Mouse (Mus musculus): Measurements from ENCODE around the gene Ythdf1. TPM values are rescaled to one million over a fixed set of nuclear protein-coding genes. Genes with fewer than 3 reads are reported as not detected.
A peak's percentile ranks its signal among the peaks of the same experiment; 100 is the strongest.

The Ythdf1 gene
- total RNA-seq, 2 experiments from 2014 or later, result 58.7 to 62.5 TPM

- DNase-seq (ENCODE audit: extremely low spot score in 1 of 2, low spot score in 1 of 2), result no peak
Observed at GRCm38 (mm10) chr2:180915886-180916433, 4.8 kb downstream of the Ythdf1 start.

- DNase-seq (ENCODE audit: extremely low spot score in 1 of 2, low spot score in 1 of 2), result no peak
Observed at GRCm38 (mm10) chr2:180910928-180911327, 9.8 kb downstream of the Ythdf1 start.

- no peak for DNase-seq (ENCODE audit: extremely low spot score in 1 of 2, low spot score in 1 of 2)
Observed at GRCm38 (mm10) chr2:180905556-180906221, 15.1 kb downstream of the Ythdf1 start.

- DNase-seq (ENCODE audit: extremely low spot score in 1 of 2, low spot score in 1 of 2), result no peak
Observed at GRCm38 (mm10) chr2:180904435-180905208, 16.1 kb downstream of the Ythdf1 start.

- DNase-seq (ENCODE audit: extremely low spot score in 1 of 2, low spot score in 1 of 2), result no peak
Observed at GRCm38 (mm10) chr2:180902086-180902485, 18.7 kb downstream of the Ythdf1 start.

- DNase-seq (ENCODE audit: extremely low spot score in 1 of 2, low spot score in 1 of 2), result no peak
Observed at GRCm38 (mm10) chr2:180897857-180898256, 22.9 kb downstream of the Ythdf1 start.

- peak in 1 of 2 experiments; percentile 42 for DNase-seq (ENCODE audit: extremely low spot score in 1 of 2, low spot score in 1 of 2)
Observed at GRCm38 (mm10) chr2:180896819-180897625, 23.7 kb downstream of the Ythdf1 start.

GRCm38 (mm10) chr2:180895837-180896525, 24.8 kb downstream of the Ythdf1 start:
- peak in 1 of 2 experiments; percentile 24 for DNase-seq (ENCODE audit: extremely low spot score in 1 of 2, low spot score in 1 of 2)

- DNase-seq (ENCODE audit: extremely low spot score in 1 of 2, low spot score in 1 of 2), result peak; percentile 29 to 31
Observed at GRCm38 (mm10) chr2:180895321-180895720, 25.4 kb downstream of the Ythdf1 start.

GRCm38 (mm10) chr2:180894734-180895133, 26.0 kb downstream of the Ythdf1 start:
- peak; percentile 80 to 88 for DNase-seq (ENCODE audit: extremely low spot score in 1 of 2, low spot score in 1 of 2)

- DNase-seq (ENCODE audit: extremely low spot score in 1 of 2, low spot score in 1 of 2), result peak; percentile 47 to 53
Observed at GRCm38 (mm10) chr2:180894029-180894623, 26.6 kb downstream of the Ythdf1 start.

- peak; percentile 37 to 41 for DNase-seq (ENCODE audit: extremely low spot score in 1 of 2, low spot score in 1 of 2)
Observed at GRCm38 (mm10) chr2:180893537-180894028, 27.2 kb downstream of the Ythdf1 start.

- DNase-seq (ENCODE audit: extremely low spot score in 1 of 2, low spot score in 1 of 2), result peak; percentile 83 to 86
Observed at GRCm38 (mm10) chr2:180892841-180893521, 27.8 kb downstream of the Ythdf1 start.

- no peak for DNase-seq (ENCODE audit: extremely low spot score in 1 of 2, low spot score in 1 of 2)
Observed at GRCm38 (mm10) chr2:180891835-180892323, 28.9 kb downstream of the Ythdf1 start.

GRCm38 (mm10) chr2:180891075-180891834, 29.5 kb downstream of the Ythdf1 start:
- peak; percentile 42 to 51 for DNase-seq (ENCODE audit: extremely low spot score in 1 of 2, low spot score in 1 of 2)

GRCm38 (mm10) chr2:180890422-180891074, 30.2 kb downstream of the Ythdf1 start:
- peak in 1 of 2 experiments; percentile 33 for DNase-seq (ENCODE audit: extremely low spot score in 1 of 2, low spot score in 1 of 2)

- DNase-seq (ENCODE audit: extremely low spot score in 1 of 2, low spot score in 1 of 2), result no peak
Observed at GRCm38 (mm10) chr2:180889921-180890280, 30.8 kb downstream of the Ythdf1 start.

All from layer of hippocampus, postnatal 25 days (tissue).